8 mouse cellular contexts compared by ENCODE assay signal in genomic region chr10:127228897-127229296, GRCm38 (mm10). TPM values are rescaled to one million over a fixed set of nuclear protein-coding genes. Genes with fewer than 3 reads are reported as not detected.
DNase-seq lines count a peak whose midpoint lies in the region; ATAC-seq and TF ChIP-seq lines count a peak whose summit lies in the region.

No protein-coding gene starts in this region.

- H3K27ac ChIP-seq in heart, embryonic 12.5 days (ENCODE audit: poor library complexity, severe bottlenecking) = no peak overlapping the region
- no peak overlapping the region for H3K27ac ChIP-seq in midbrain, embryonic 11.5 days (ENCODE audit: low read depth, low read length)

- ATAC-seq in heart, embryonic 12.5 days (ENCODE audit: insufficient number of reproducible peaks, low FRiP score) = peak; percentile 37; the same call in 1 of the 2 replicates
- peak; percentile 61; the same call in 1 of the 2 replicates for ATAC-seq in midbrain, embryonic 11.5 days (ENCODE audit: low FRiP score)

- peak; percentile 87 for TF ChIP-seq CTCF in E14TG2a.4 (conservative IDR thresholded peaks at IDR 0.05; ENCODE audit: low read length)

- DNase-seq in kidney, adult 18-20 months = peak; percentile 45
- no peak for DNase-seq in kidney, adult 11 months
- peak; percentile 70 for DNase-seq in cerebellum, adult 9-11 months
- peak; percentile 69 for DNase-seq in kidney, postnatal 14 days
- DNase-seq in midbrain, embryonic 11.5 days (ENCODE audit: low spot score, missing footprints) = peak; percentile 95
- peak; percentile 37 for DNase-seq in thymus, postnatal 25 days

- H3K4me2 ChIP-seq in heart, embryonic 12.5 days = no peak overlapping the region
- H3K4me2 ChIP-seq in midbrain, embryonic 11.5 days = no peak overlapping the region

- peaks cover 86% of the 10 kb centered on the region for H3K4me1 ChIP-seq in E14TG2a.4 (replicated peaks; ENCODE audit: low read depth, low read length)
- no peaks in the 10 kb centered on the region for H3K4me1 ChIP-seq in heart, embryonic 12.5 days (replicated peaks)
- H3K4me1 ChIP-seq in midbrain, embryonic 11.5 days (ENCODE audit: control insufficient read depth, insufficient read depth, low read length) = no peaks in the 10 kb centered on the region

- H3K9ac ChIP-seq in heart, embryonic 12.5 days = no peak overlapping the region
- H3K9ac ChIP-seq in midbrain, embryonic 11.5 days (ENCODE audit: low read length) = no peak overlapping the region

- peaks cover 62% of the 10 kb centered on the region for H3K36me3 ChIP-seq in E14TG2a.4 (ENCODE audit: insufficient read depth, low read length)
- H3K36me3 ChIP-seq in heart, embryonic 12.5 days = no peaks in the 10 kb centered on the region
- no peaks in the 10 kb centered on the region for H3K36me3 ChIP-seq in midbrain, embryonic 11.5 days (ENCODE audit: control insufficient read depth, insufficient read depth, low read length)

- no peak overlapping the region for H3K4me3 ChIP-seq in E14TG2a.4 (replicated peaks; ENCODE audit: low read length)
- H3K4me3 ChIP-seq in heart, embryonic 12.5 days = no peak overlapping the region
- H3K4me3 ChIP-seq in midbrain, embryonic 11.5 days (ENCODE audit: low read depth, low read length) = no peak overlapping the region

- no peaks in the 10 kb centered on the region for H3K9me3 ChIP-seq in E14TG2a.4 (ENCODE audit: low read length)
- H3K9me3 ChIP-seq in heart, embryonic 12.5 days (replicated peaks) = no peaks in the 10 kb centered on the region
- no peaks in the 10 kb centered on the region for H3K9me3 ChIP-seq in midbrain, embryonic 11.5 days (ENCODE audit: control insufficient read depth, low read length)

- H3K27me3 ChIP-seq in E14TG2a.4 (ENCODE audit: insufficient read depth, low read length) = no peaks in the 10 kb centered on the region
- peaks cover 42% of the 10 kb centered on the region for H3K27me3 ChIP-seq in heart, embryonic 12.5 days (replicated peaks)
- no peaks in the 10 kb centered on the region; the same call in 1 of the 2 replicates for H3K27me3 ChIP-seq in midbrain, embryonic 11.5 days (ENCODE audit: control insufficient read depth, insufficient read depth, low read length)

- 17% methylated on average over 4 of the region's 4 CpGs for WGBS in heart, embryonic 12.5 days
- 24% methylated on average over 4 of the region's 4 CpGs for WGBS in midbrain, embryonic 11.5 days

RNA-seq across cellular contexts. Expression of gene Pip4k2c, which starts 17.5 kb away (rescaled TPM):
- 29.7 and 31.5 TPM in 2 replicates for polyA plus RNA-seq in heart, embryonic 12.5 days (2016; fragmentation: Nextera tagmentation; extraction: Ambion mirVana)
- polyA plus RNA-seq in midbrain, embryonic 11.5 days (2014; fragmentation: Nextera tagmentation; extraction: Ambion mirVana) = 10.3 and 11.4 TPM in 2 replicates

RNA-seq across cellular contexts. Expression of gene Dtx3, which starts 33.4 kb away (rescaled TPM):
- 74.3 and 75.1 TPM in 2 replicates for polyA plus RNA-seq in heart, embryonic 12.5 days (2016; fragmentation: Nextera tagmentation; extraction: Ambion mirVana)
- polyA plus RNA-seq in midbrain, embryonic 11.5 days (2014; fragmentation: Nextera tagmentation; extraction: Ambion mirVana) = 130 and 138 TPM in 2 replicates

RNA-seq across cellular contexts. Expression of gene Kif5a, which starts 34.3 kb away (rescaled TPM):
- polyA plus RNA-seq in heart, embryonic 12.5 days (2016; fragmentation: Nextera tagmentation; extraction: Ambion mirVana) = 0.37 and 0.79 TPM in 2 replicates
- 26.3 and 31.1 TPM in 2 replicates for polyA plus RNA-seq in midbrain, embryonic 11.5 days (2014; fragmentation: Nextera tagmentation; extraction: Ambion mirVana)

RNA-seq across cellular contexts. Expression of gene Dctn2, which starts 37.3 kb away (rescaled TPM):
- 133 and 136 TPM in 2 replicates for polyA plus RNA-seq in heart, embryonic 12.5 days (2016; fragmentation: Nextera tagmentation; extraction: Ambion mirVana)
- polyA plus RNA-seq in midbrain, embryonic 11.5 days (2014; fragmentation: Nextera tagmentation; extraction: Ambion mirVana) = 196 and 206 TPM in 2 replicates

RNA-seq across cellular contexts. Expression of gene Arhgef25, which starts 39.0 kb away (rescaled TPM):
- polyA plus RNA-seq in heart, embryonic 12.5 days (2016; fragmentation: Nextera tagmentation; extraction: Ambion mirVana) = 21.3 and 23.1 TPM in 2 replicates
- 25.8 and 28.2 TPM in 2 replicates for polyA plus RNA-seq in midbrain, embryonic 11.5 days (2014; fragmentation: Nextera tagmentation; extraction: Ambion mirVana)

Comparison
In these comparisons a context has a peak if more than half of its experiments do, and no peak if none do; other contexts are left out.
1. RNA of gene Kif5a, which starts 34.3 kb away (polyA plus RNA-seq): 26.3 to 31.1 TPM in midbrain, embryonic 11.5 days; 0.37 to 0.79 TPM in heart, embryonic 12.5 days; every median in the first group is over 10 times any median in the second.